Comparison of ENCODE assay signal across 16 mouse cellular contexts in genomic region chr6:121101201-121101600, GRCm38 (mm10). TPM values are rescaled to one million over a fixed set of nuclear protein-coding genes. Genes with fewer than 3 reads are reported as not detected.
DNase-seq lines count a peak whose midpoint lies in the region; ATAC-seq and TF ChIP-seq lines count a peak whose summit lies in the region.
"Had no signal": no experiment of that assay in that cellular context is flagged by ENCODE, and none has a peak within 500 bp of the region (broad histone marks: within the 10 kb centered on the region; RNA-seq: fewer than 3 reads in every experiment).

No protein-coding gene starts in this region.

- no peaks in the 10 kb centered on the region for H3K27me3 ChIP-seq in liver, embryonic 13.5 days
- H3K27me3 ChIP-seq: forebrain, embryonic 13.5 days; limb, embryonic 13.5 days had no signal

- peak overlapping the region; percentile 25; the same call in 1 of the 2 replicates for H3K4me2 ChIP-seq in liver, embryonic 13.5 days
- H3K4me2 ChIP-seq: forebrain, embryonic 13.5 days; heart, embryonic 11.5 days; limb, embryonic 13.5 days had no signal

- TF ChIP-seq CTCF in left cerebral cortex, adult 2 months (IDR thresholded peaks at IDR 0.05) = no peak

- peak overlapping the region; percentile 47 for H3K9ac ChIP-seq in liver, embryonic 13.5 days
- H3K9ac ChIP-seq: forebrain, embryonic 13.5 days; limb, embryonic 13.5 days had no signal

- H3K27ac ChIP-seq in left cerebral cortex, adult 2 months = 0 out of 2 replicates have a peak overlapping the region, but pooled peaks have one; percentile 11
- H3K27ac ChIP-seq in liver, embryonic 13.5 days = peak overlapping the region; percentile 97
- H3K27ac ChIP-seq: forebrain, embryonic 13.5 days; limb, embryonic 13.5 days had no signal

- DNase-seq in left cerebral cortex, adult 2 months (ENCODE audit: extremely low spot score in 1 of 2, low spot score in 2 of 2) = no peak
- DNase-seq in left cerebral cortex, postnatal 10 days (ENCODE audit: extremely low spot score in 1 of 2, low spot score in 2 of 2) = no peak
- DNase-seq in liver, embryonic 13.5 days = peak; percentile 51
- no peak for DNase-seq in left cerebral cortex, postnatal 4 days
- DNase-seq in heart, postnatal 14 days = no peak
- DNase-seq: adrenal gland, postnatal 10 days; cerebellum, adult 18-20 months; heart, postnatal 4 days; kidney, postnatal 10 days; spleen, adult 18-20 months; thymus, adult 2 months had no signal

- peaks cover 58% of the 10 kb centered on the region for H3K36me3 ChIP-seq in liver, embryonic 13.5 days

- peaks cover 99% of the 10 kb centered on the region for H3K4me1 ChIP-seq in liver, embryonic 13.5 days (replicated peaks)

- intact Hi-C loops in left cerebral cortex, adult 2 months (cut with DNase I) = no loop called here
- intact Hi-C loops in left cerebral cortex, postnatal 10 days (cut with DNase I) = no loop called here
- intact Hi-C loops in left cerebral cortex, postnatal 4 days (cut with DNase I) = loop anchor here (10.0 kb wide), 1 partner anchor 76 kb away; no protein-coding TSS in a partner anchor
- intact Hi-C loops in heart, postnatal 14 days (cut with DNase I) = loop anchor here (10.0 kb wide), 1 partner anchor 56 kb away; no protein-coding TSS in a partner anchor

- H3K9me3 ChIP-seq in liver, embryonic 13.5 days (replicated peaks) = no peaks in the 10 kb centered on the region
- H3K9me3 ChIP-seq: forebrain, embryonic 13.5 days; limb, embryonic 13.5 days had no signal

- 42% methylated on average over 5 of the region's 5 CpGs for WGBS in liver, embryonic 13.5 days (ENCODE audit: insufficient replicate concordance)

- ATAC-seq in common myeloid progenitor, adult 5-6 weeks (replicated peaks; ENCODE audit: low read depth, poor library complexity, severe bottlenecking) = 0 out of 2 replicates have a peak, but pooled peaks have one; percentile 36
- peak; percentile 66 for ATAC-seq in liver, embryonic 13.5 days (ENCODE audit: low read depth)
- ATAC-seq in megakaryocyte-erythroid progenitor cell, adult 5-6 weeks (replicated peaks; ENCODE audit: low FRiP score, low TSS enrichment, poor library complexity, severe bottlenecking) = peak; percentile 38
- ATAC-seq: forebrain, embryonic 13.5 days had no signal

- no peak overlapping the region for H3K4me3 ChIP-seq in left cerebral cortex, adult 2 months
- no peak overlapping the region for H3K4me3 ChIP-seq in liver, embryonic 13.5 days (replicated peaks)
- H3K4me3 ChIP-seq: forebrain, embryonic 13.5 days; limb, embryonic 13.5 days had no signal

RNA-seq across cellular contexts. Expression of gene Mical3, which starts 29.6 kb away (rescaled TPM):
- total RNA-seq in left cerebral cortex, adult 2 months (2021) = 100 to 1,000 TPM; 127 to 141 TPM
- 100 to 1,000 TPM; 110 to 111 TPM for total RNA-seq in left cerebral cortex, postnatal 10 days (2021)
- total RNA-seq in common myeloid progenitor, adult 5-6 weeks (2017) = 22.0 and 24.3 TPM in 2 replicates
- 9.9 and 10.7 TPM in 2 replicates for polyA plus RNA-seq in liver, embryonic 13.5 days (2015; fragmentation: Nextera tagmentation; extraction: Ambion mirVana)
- 77.2 and 89.3 TPM in 2 replicates for total RNA-seq in megakaryocyte-erythroid progenitor cell, adult 5-6 weeks (2014; fragmentation: Nextera tagmentation)
- 23.6 and 26.4 TPM in 2 replicates for total RNA-seq in megakaryocyte-erythroid progenitor cell, adult 5-6 weeks (2017)
- total RNA-seq in left cerebral cortex, postnatal 4 days (2021) = 100 to 1,000 TPM; 149 to 156 TPM
- total RNA-seq in heart, postnatal 14 days (2021) = 100 to 1,000 TPM; 114 to 124 TPM

Comparison
In these comparisons a context has a peak if more than half of its experiments do, and no peak if none do; other contexts are left out.
1. intact Hi-C loops: an anchor here in left cerebral cortex, postnatal 4 days (10.0 kb wide) and heart, postnatal 14 days (10.0 kb wide); none called in left cerebral cortex, adult 2 months and left cerebral cortex, postnatal 10 days.